Mouse (Mus musculus): ENCODE measurements around the gene H6pd.
A peak's percentile ranks its signal among the peaks of the same experiment; 100 is the strongest.

Gene H6pd

GRCm38 (mm10) chr4:150013805-150014204 is 5.0 kb upstream of the H6pd start:
- Histone ChIP-seq H3K9me3 (ENCODE audit: low read length) (no peaks in the 10 kb centered on the region), H3K27me3 (ENCODE audit: insufficient read depth, low read length) (peaks cover 31% of the 10 kb centered on the region), H3K4me1 (replicated peaks; ENCODE audit: low read depth, low read length) (peaks cover 43% of the 10 kb centered on the region), H3K4me3 (replicated peaks; ENCODE audit: low read length) (no peak overlapping the region), H3K36me3 (ENCODE audit: insufficient read depth, low read length) (no peaks in the 10 kb centered on the region)
- TF ChIP-seq POU5F1 (IDR thresholded peaks at IDR 0.05; ENCODE audit: borderline replicate concordance, low read length) (no peak), NANOG (IDR thresholded peaks at IDR 0.05; ENCODE audit: borderline replicate concordance, low read length) (no peak), CTCF (conservative IDR thresholded peaks at IDR 0.05; ENCODE audit: low read length) (no peak)

GRCm38 (mm10) chr4:150013186-150013690 is 4.4 kb upstream of the H6pd start:
- no peaks in the 10 kb centered on the region for H3K9me3 ChIP-seq (ENCODE audit: low read length)
- TF ChIP-seq POU5F1 (IDR thresholded peaks at IDR 0.05; ENCODE audit: borderline replicate concordance, low read length) (no peak), NANOG (IDR thresholded peaks at IDR 0.05; ENCODE audit: borderline replicate concordance, low read length) (no peak)
- peaks cover 45% of the 10 kb centered on the region for H3K4me1 ChIP-seq (replicated peaks; ENCODE audit: low read depth, low read length)

DNA sequence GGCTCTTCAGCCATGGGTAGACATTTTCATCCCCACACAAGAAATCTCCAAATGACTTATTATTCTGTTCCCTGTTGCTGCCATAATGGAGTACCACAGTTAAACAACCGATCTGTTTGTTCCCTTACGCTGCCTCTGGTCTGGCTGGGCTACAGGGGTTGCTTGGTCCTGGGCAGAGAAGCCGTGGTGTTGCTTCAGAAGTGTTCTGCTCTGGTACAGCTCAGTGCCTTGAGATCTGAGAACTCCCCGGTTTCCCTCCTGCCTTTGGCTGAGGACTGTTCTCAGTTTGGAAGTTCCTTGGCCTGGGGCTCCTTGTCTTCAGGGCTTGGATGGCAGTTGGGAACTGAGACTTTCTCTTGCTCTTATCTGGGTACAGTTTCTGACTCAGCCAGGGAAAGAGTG is 3.5 kb upstream of the H6pd start:
- Histone ChIP-seq H3K27me3 (ENCODE audit: insufficient read depth, low read length) (peaks cover 25% of the 10 kb centered on the region), H3K9me3 (ENCODE audit: low read length) (no peaks in the 10 kb centered on the region), H3K4me1 (replicated peaks; ENCODE audit: low read depth, low read length) (peaks cover 54% of the 10 kb centered on the region), H3K4me3 (replicated peaks; ENCODE audit: low read length) (no peak overlapping the region), H3K36me3 (ENCODE audit: insufficient read depth, low read length) (no peaks in the 10 kb centered on the region)
- TF ChIP-seq CTCF (conservative IDR thresholded peaks at IDR 0.05; ENCODE audit: low read length): no peak
- TF ChIP-seq NANOG (IDR thresholded peaks at IDR 0.05; ENCODE audit: borderline replicate concordance, low read length): no peak
- TF ChIP-seq POU5F1 (IDR thresholded peaks at IDR 0.05; ENCODE audit: borderline replicate concordance, low read length): no peak

More at GRCm38 (mm10) chr4:150013186-150013690, 4.4 kb upstream of the H6pd start:
- no peak overlapping the region for H3K4me3 ChIP-seq (replicated peaks; ENCODE audit: low read length)
- peaks cover 26% of the 10 kb centered on the region for H3K27me3 ChIP-seq (ENCODE audit: insufficient read depth, low read length)
- no peaks in the 10 kb centered on the region for H3K36me3 ChIP-seq (ENCODE audit: insufficient read depth, low read length)

GRCm38 (mm10) chr4:150011564-150012321 is 2.9 kb upstream of the H6pd start:
- no peaks in the 10 kb centered on the region for H3K9me3 ChIP-seq (ENCODE audit: low read length)
- H3K36me3 ChIP-seq (ENCODE audit: insufficient read depth, low read length): no peaks in the 10 kb centered on the region
- no peak for TF ChIP-seq CTCF (conservative IDR thresholded peaks at IDR 0.05; ENCODE audit: low read length)
- no peak for TF ChIP-seq POU5F1 (IDR thresholded peaks at IDR 0.05; ENCODE audit: borderline replicate concordance, low read length)
- no peak for TF ChIP-seq NANOG (IDR thresholded peaks at IDR 0.05; ENCODE audit: borderline replicate concordance, low read length)
- H3K4me3 ChIP-seq (replicated peaks; ENCODE audit: low read length): no peak overlapping the region
- peaks cover 59% of the 10 kb centered on the region for H3K4me1 ChIP-seq (replicated peaks; ENCODE audit: low read depth, low read length)
- peaks cover 25% of the 10 kb centered on the region for H3K27me3 ChIP-seq (ENCODE audit: insufficient read depth, low read length)

DNA sequence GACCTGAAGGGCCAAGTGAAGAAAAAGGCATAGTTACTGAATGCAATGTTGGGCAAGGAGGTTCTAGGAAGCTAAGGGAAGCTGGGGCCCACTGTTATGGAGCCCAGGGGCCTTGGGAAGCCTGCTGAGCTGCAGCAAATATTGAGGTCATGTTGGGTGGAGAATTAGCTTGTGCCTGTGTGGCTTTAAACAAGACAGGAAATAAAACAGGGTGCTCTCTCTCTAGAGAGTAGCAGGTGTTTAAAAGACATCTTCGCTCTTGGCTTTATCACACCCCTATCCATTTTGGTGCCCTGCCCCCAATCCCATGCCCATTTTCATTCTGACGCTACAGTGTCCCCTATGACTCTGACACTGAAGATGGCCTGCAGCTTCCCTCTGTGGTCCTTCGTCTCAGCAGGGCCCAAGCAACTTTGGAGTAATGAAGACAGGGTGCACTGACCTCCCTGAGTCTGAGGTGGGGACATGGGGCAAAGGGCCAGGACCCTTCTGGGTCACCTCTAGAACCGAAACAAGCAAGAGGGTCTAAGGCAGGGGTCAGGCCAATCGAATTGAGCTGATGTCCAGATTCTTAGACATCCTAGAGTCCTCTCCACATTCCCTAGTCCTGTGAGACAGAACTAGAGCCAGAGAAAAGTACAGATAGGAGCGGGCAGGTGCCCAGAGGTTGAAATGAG is 1.4 kb upstream of the H6pd start:
- H3K27me3 ChIP-seq (ENCODE audit: insufficient read depth, low read length): peaks cover 20% of the 10 kb centered on the region

GRCm38 (mm10) chr4:150009587-150009930 is 736 bp upstream of the H6pd start:
- Histone ChIP-seq H3K36me3 (ENCODE audit: insufficient read depth, low read length) (no peaks in the 10 kb centered on the region), H3K4me3 (replicated peaks; ENCODE audit: low read length) (peak overlapping the region; percentile 87), H3K4me1 (replicated peaks; ENCODE audit: low read depth, low read length) (peaks cover 57% of the 10 kb centered on the region), H3K27me3 (ENCODE audit: insufficient read depth, low read length) (peaks cover 20% of the 10 kb centered on the region), H3K9me3 (ENCODE audit: low read length) (no peaks in the 10 kb centered on the region)
- TF ChIP-seq CTCF (conservative IDR thresholded peaks at IDR 0.05; ENCODE audit: low read length) (no peak), POU5F1 (IDR thresholded peaks at IDR 0.05; ENCODE audit: borderline replicate concordance, low read length) (no peak), NANOG (IDR thresholded peaks at IDR 0.05; ENCODE audit: borderline replicate concordance, low read length) (no peak)

More for the DNA sequence above, 1.4 kb upstream of the H6pd start:
- Histone ChIP-seq H3K4me3 (replicated peaks; ENCODE audit: low read length) (no peak overlapping the region), H3K36me3 (ENCODE audit: insufficient read depth, low read length) (no peaks in the 10 kb centered on the region), H3K4me1 (replicated peaks; ENCODE audit: low read depth, low read length) (peaks cover 57% of the 10 kb centered on the region), H3K9me3 (ENCODE audit: low read length) (no peaks in the 10 kb centered on the region)
- TF ChIP-seq CTCF (conservative IDR thresholded peaks at IDR 0.05; ENCODE audit: low read length): no peak
- no peak for TF ChIP-seq POU5F1 (IDR thresholded peaks at IDR 0.05; ENCODE audit: borderline replicate concordance, low read length)
- TF ChIP-seq NANOG (IDR thresholded peaks at IDR 0.05; ENCODE audit: borderline replicate concordance, low read length): no peak

- no peaks in the 10 kb centered on the region for H3K36me3 ChIP-seq (ENCODE audit: insufficient read depth, low read length)
- no peak for TF ChIP-seq NANOG (IDR thresholded peaks at IDR 0.05; ENCODE audit: borderline replicate concordance, low read length)
- peak; percentile 27; the same call in 1 of the 2 replicates for TF ChIP-seq CTCF (conservative IDR thresholded peaks at IDR 0.05; ENCODE audit: low read length)
- peak overlapping the region; percentile 87 for H3K4me3 ChIP-seq (replicated peaks; ENCODE audit: low read length)
- peaks cover 64% of the 10 kb centered on the region for H3K4me1 ChIP-seq (replicated peaks; ENCODE audit: low read depth, low read length)
- H3K9me3 ChIP-seq (ENCODE audit: low read length): no peaks in the 10 kb centered on the region
- peaks cover 20% of the 10 kb centered on the region for H3K27me3 ChIP-seq (ENCODE audit: insufficient read depth, low read length)
Observed at GRCm38 (mm10) chr4:150008325-150008852, 434 bp downstream of the H6pd start.

DNA sequence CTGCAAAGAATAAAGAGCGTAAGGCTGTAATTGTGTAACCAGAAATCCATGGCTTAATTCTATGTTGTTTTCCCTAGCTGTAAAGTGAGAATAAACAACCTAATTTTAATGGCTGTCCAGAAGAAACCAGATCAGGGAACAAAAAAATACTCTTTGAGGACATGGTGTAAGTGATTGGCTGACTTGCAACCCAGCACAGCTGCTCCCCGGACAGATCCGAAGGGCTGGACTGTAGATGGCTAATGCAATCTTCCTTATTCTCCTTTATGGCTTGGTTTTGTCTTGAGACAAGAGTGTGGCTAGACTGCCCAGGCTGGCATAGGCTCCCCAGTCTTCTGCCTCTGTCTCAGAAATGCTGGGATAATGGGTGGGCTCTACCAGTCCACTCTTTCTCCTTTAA is 1.4 kb downstream of the H6pd start:
- no peaks in the 10 kb centered on the region for H3K9me3 ChIP-seq (ENCODE audit: low read length)
- peak overlapping the region; percentile 87 for H3K4me3 ChIP-seq (replicated peaks; ENCODE audit: low read length)
- H3K36me3 ChIP-seq (ENCODE audit: insufficient read depth, low read length): no peaks in the 10 kb centered on the region
- TF ChIP-seq NANOG (IDR thresholded peaks at IDR 0.05; ENCODE audit: borderline replicate concordance, low read length): no peak
- TF ChIP-seq CTCF (conservative IDR thresholded peaks at IDR 0.05; ENCODE audit: low read length): no peak
- no peak for TF ChIP-seq POU5F1 (IDR thresholded peaks at IDR 0.05; ENCODE audit: borderline replicate concordance, low read length)
- H3K4me1 ChIP-seq (replicated peaks; ENCODE audit: low read depth, low read length): peaks cover 71% of the 10 kb centered on the region
- peaks cover 20% of the 10 kb centered on the region for H3K27me3 ChIP-seq (ENCODE audit: insufficient read depth, low read length)

Measured in E14TG2a.4 (cell line).